Mouse (Mus musculus) heart, postnatal 0 days (tissue): ENCODE measurements around the gene Nudt17.

Experiments
- CTCF ChIP-seq: IDR thresholded peaks from 2 replicates; pipeline ENCODE4 v1.5.1; 2016; ENCODE audit warnings: antibody characterized with exemption, control low read depth, low read depth
- EP300 ChIP-seq: IDR thresholded peaks from 2 replicates; pipeline ENCODE4 v1.6.1; 2016; ENCODE audit warnings: antibody characterized with exemption, low read depth

DNA sequence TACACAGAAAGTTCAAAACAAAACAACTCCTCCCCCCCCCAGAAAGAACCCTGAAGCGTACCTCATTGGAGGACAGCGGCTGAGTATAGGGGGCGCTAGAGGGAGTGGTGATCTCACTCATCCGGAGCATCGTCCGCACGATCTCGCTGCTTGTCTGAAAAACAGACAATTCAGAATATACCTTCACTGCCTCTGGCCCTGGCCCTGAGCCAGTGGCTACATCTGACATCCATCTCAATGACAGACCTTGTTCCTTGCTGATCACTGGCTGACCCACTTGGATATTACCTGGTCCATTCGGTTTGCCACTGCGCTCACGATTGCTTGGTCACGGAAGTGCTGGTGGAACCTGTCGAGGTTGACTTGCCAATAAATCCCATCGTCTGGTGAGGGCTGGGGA lies 10.8 kb upstream of the Nudt17 start:
- TF ChIP-seq CTCF (peak; percentile 38), EP300 (no peak)
